Comparison of ENCODE assay signal across 26 mouse cellular contexts in the genomic region with DNA sequence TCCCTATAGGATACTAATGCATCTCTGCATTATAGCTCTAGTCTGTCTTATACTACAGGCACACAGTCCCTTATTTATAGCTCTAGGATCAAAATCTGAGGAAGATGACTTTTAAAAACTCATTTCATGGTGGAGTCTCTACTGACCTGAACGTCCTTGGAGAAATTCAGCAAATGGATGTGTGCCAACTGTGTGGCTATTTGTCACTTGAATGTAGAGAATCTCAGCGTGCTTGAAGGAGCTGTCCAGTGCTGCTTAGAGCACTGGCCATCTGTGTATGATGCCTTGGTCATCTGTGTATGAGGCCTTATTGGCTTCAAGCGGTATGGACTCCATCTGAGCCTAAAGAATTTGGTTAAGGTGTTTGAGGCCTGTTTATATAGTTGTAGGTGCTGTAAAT.
DNase-seq lines count a peak whose midpoint lies in the region; ATAC-seq and TF ChIP-seq lines count a peak whose summit lies in the region.
"Had no signal": no experiment of that assay in that cellular context is flagged by ENCODE, and none has a peak within 500 bp of the region (broad histone marks: within the 10 kb centered on the region; RNA-seq: fewer than 3 reads in every experiment).

No protein-coding gene starts in this region.

- no peak overlapping the region for H3K27ac ChIP-seq in hindbrain, postnatal 0 days
- H3K27ac ChIP-seq in hindbrain, embryonic 11.5 days (ENCODE audit: low read depth, low read length): no peak overlapping the region
- H3K27ac ChIP-seq in neural tube, embryonic 13.5 days (replicated peaks): peak overlapping the region; percentile 50; the same call in 1 of the 2 replicates
- no peak overlapping the region for H3K27ac ChIP-seq in neural tube, embryonic 15.5 days (replicated peaks)
- H3K27ac ChIP-seq: embryonic facial prominence, embryonic 13.5 days; forebrain, embryonic 13.5 days; heart, embryonic 15.5 days; hindbrain, embryonic 15.5 days; intestine, embryonic 15.5 days; left cerebral cortex, adult 2 months; limb, embryonic 10.5 days; liver, embryonic 15.5 days; macrophage; midbrain, embryonic 10.5 days had no signal

- peak; percentile 24 for DNase-seq in adrenal gland, postnatal 10 days
- DNase-seq in adrenal gland, adult 8-10 months: no peak
- peak; percentile 36 for DNase-seq in hindbrain, postnatal 0 days (ENCODE audit: low spot score)
- DNase-seq in hindbrain, embryonic 11.5 days (ENCODE audit: low spot score): no peak
- DNase-seq in urinary bladder, postnatal 25 days (ENCODE audit: low spot score): no peak
- DNase-seq: cerebellum, adult 18-20 months; cerebellum, postnatal 25 days; heart, postnatal 36 days; kidney, adult 8-10 months; kidney, postnatal 25 days; layer of hippocampus, adult 9-11 months; liver; thymus, postnatal 14 days had no signal

- H3K36me3 ChIP-seq in hindbrain, postnatal 0 days (ENCODE audit: insufficient read depth, low read length): no peaks in the 10 kb centered on the region
- H3K36me3 ChIP-seq in hindbrain, embryonic 11.5 days (ENCODE audit: control insufficient read depth, insufficient read depth, low read length): no peaks in the 10 kb centered on the region
- no peaks in the 10 kb centered on the region for H3K36me3 ChIP-seq in neural tube, embryonic 13.5 days
- no peaks in the 10 kb centered on the region for H3K36me3 ChIP-seq in neural tube, embryonic 15.5 days
- H3K36me3 ChIP-seq: embryonic facial prominence, embryonic 13.5 days; heart, embryonic 15.5 days; hindbrain, embryonic 15.5 days; intestine, embryonic 15.5 days; limb, embryonic 10.5 days; liver, embryonic 15.5 days; midbrain, embryonic 10.5 days had no signal

- no peak overlapping the region for H3K9ac ChIP-seq in hindbrain, postnatal 0 days (replicated peaks; ENCODE audit: low read length)
- no peak overlapping the region for H3K9ac ChIP-seq in hindbrain, embryonic 11.5 days (ENCODE audit: low read depth, low read length)
- H3K9ac ChIP-seq in neural tube, embryonic 13.5 days: no peak overlapping the region
- no peak overlapping the region for H3K9ac ChIP-seq in neural tube, embryonic 15.5 days (replicated peaks)
- H3K9ac ChIP-seq: embryonic facial prominence, embryonic 13.5 days; forebrain, embryonic 13.5 days; heart, embryonic 15.5 days; hindbrain, embryonic 15.5 days; intestine, embryonic 15.5 days; liver, embryonic 15.5 days had no signal

- H3K4me3 ChIP-seq in hindbrain, postnatal 0 days (ENCODE audit: low read length): no peak overlapping the region
- H3K4me3 ChIP-seq in hindbrain, embryonic 11.5 days (ENCODE audit: low read depth, low read length): no peak overlapping the region
- H3K4me3 ChIP-seq in neural tube, embryonic 13.5 days: no peak overlapping the region
- no peak overlapping the region for H3K4me3 ChIP-seq in neural tube, embryonic 15.5 days (replicated peaks)
- H3K4me3 ChIP-seq: embryonic facial prominence, embryonic 13.5 days; forebrain, embryonic 13.5 days; heart, embryonic 15.5 days; hindbrain, embryonic 15.5 days; intestine, embryonic 15.5 days; left cerebral cortex, adult 2 months; limb, embryonic 10.5 days; liver, embryonic 15.5 days; midbrain, embryonic 10.5 days had no signal

- no peak for ATAC-seq in hindbrain, postnatal 0 days
- ATAC-seq in hindbrain, embryonic 11.5 days (ENCODE audit: low FRiP score): no peak
- no peak for ATAC-seq in neural tube, embryonic 13.5 days (ENCODE audit: low read depth)
- no peak for ATAC-seq in neural tube, embryonic 15.5 days (ENCODE audit: low FRiP score)
- ATAC-seq: forebrain, embryonic 13.5 days; intestine, embryonic 15.5 days; lung, postnatal 0 days had no signal

- 50% methylated on average over 3 of the region's 3 CpGs for WGBS in hindbrain, postnatal 0 days
- WGBS in hindbrain, embryonic 11.5 days: 68% methylated on average over 3 of the region's 3 CpGs
- 54% methylated on average over 3 of the region's 3 CpGs for WGBS in neural tube, embryonic 13.5 days
- WGBS in neural tube, embryonic 15.5 days: 57% methylated on average over 3 of the region's 3 CpGs

- H3K4me1 ChIP-seq in hindbrain, postnatal 0 days (ENCODE audit: insufficient read depth, low read length): no peaks in the 10 kb centered on the region
- no peaks in the 10 kb centered on the region for H3K4me1 ChIP-seq in hindbrain, embryonic 11.5 days (replicated peaks; ENCODE audit: control insufficient read depth, insufficient read depth, low read length)
- no peaks in the 10 kb centered on the region for H3K4me1 ChIP-seq in neural tube, embryonic 13.5 days (replicated peaks)
- H3K4me1 ChIP-seq in neural tube, embryonic 15.5 days: no peaks in the 10 kb centered on the region
- H3K4me1 ChIP-seq: embryonic facial prominence, embryonic 13.5 days; forebrain, embryonic 13.5 days; heart, embryonic 15.5 days; hindbrain, embryonic 15.5 days; intestine, embryonic 15.5 days; limb, embryonic 10.5 days; liver, embryonic 15.5 days had no signal

- no peaks in the 10 kb centered on the region for H3K27me3 ChIP-seq in hindbrain, postnatal 0 days (ENCODE audit: insufficient read depth, low read length)
- H3K27me3 ChIP-seq in hindbrain, embryonic 11.5 days (ENCODE audit: control insufficient read depth, insufficient read depth, low read length): no peaks in the 10 kb centered on the region
- no peaks in the 10 kb centered on the region for H3K27me3 ChIP-seq in neural tube, embryonic 13.5 days
- H3K27me3 ChIP-seq in neural tube, embryonic 15.5 days (replicated peaks): no peaks in the 10 kb centered on the region
- H3K27me3 ChIP-seq: embryonic facial prominence, embryonic 13.5 days; forebrain, embryonic 13.5 days; heart, embryonic 15.5 days; hindbrain, embryonic 15.5 days; intestine, embryonic 15.5 days; liver, embryonic 15.5 days had no signal

- no peak overlapping the region for H3K4me2 ChIP-seq in hindbrain, postnatal 0 days (ENCODE audit: low read depth, low read length)
- no peak overlapping the region for H3K4me2 ChIP-seq in hindbrain, embryonic 11.5 days (replicated peaks; ENCODE audit: low read depth, low read length)
- no peak overlapping the region for H3K4me2 ChIP-seq in neural tube, embryonic 13.5 days
- H3K4me2 ChIP-seq in neural tube, embryonic 15.5 days: no peak overlapping the region
- H3K4me2 ChIP-seq: embryonic facial prominence, embryonic 13.5 days; forebrain, embryonic 13.5 days; heart, embryonic 15.5 days; hindbrain, embryonic 15.5 days; intestine, embryonic 15.5 days; liver, embryonic 15.5 days had no signal

- no peaks in the 10 kb centered on the region for H3K9me3 ChIP-seq in hindbrain, postnatal 0 days (ENCODE audit: low read length)
- H3K9me3 ChIP-seq in hindbrain, embryonic 11.5 days (ENCODE audit: control insufficient read depth, low read length): no peaks in the 10 kb centered on the region
- no peaks in the 10 kb centered on the region for H3K9me3 ChIP-seq in neural tube, embryonic 13.5 days
- no peaks in the 10 kb centered on the region for H3K9me3 ChIP-seq in neural tube, embryonic 15.5 days (replicated peaks)
- H3K9me3 ChIP-seq: embryonic facial prominence, embryonic 13.5 days; forebrain, embryonic 13.5 days; heart, embryonic 15.5 days; hindbrain, embryonic 15.5 days; intestine, embryonic 15.5 days; limb, embryonic 10.5 days; liver, embryonic 15.5 days; midbrain, embryonic 10.5 days had no signal

- no peak for TF ChIP-seq CTCF in hindbrain, postnatal 0 days (IDR thresholded peaks at IDR 0.05; ENCODE audit: low read depth)

Comparison
In these comparisons a context has a peak if more than half of its experiments do, and no peak if none do; other contexts are left out.
1. DNase-seq: peak in adrenal gland, postnatal 10 days (single experiment) and hindbrain, postnatal 0 days (single experiment); none in adrenal gland, adult 8-10 months (single experiment), hindbrain, embryonic 11.5 days (single experiment) and urinary bladder, postnatal 25 days (single experiment).